Mouse (Mus musculus) thymus, adult 2 months (tissue): ENCODE results near the gene Tacc2. TPM values are rescaled to one million over a fixed set of nuclear protein-coding genes. Genes with fewer than 3 reads are reported as not detected.

Experiments used
- DNase-seq: peaks from one replicate; pipeline ENCODE4 v3.0.0; 2021
- H3K27ac ChIP-seq: fragments of 200-500 bp; 2 replicates; pipeline ENCODE4 v1.5.1; 2012; ENCODE audit warnings: low read length, control low read depth; ENCODE audit not compliant: control insufficient read depth, insufficient read depth
- H3K27me3 ChIP-seq: fragments of 200-500 bp; 2 replicates; pipeline ENCODE4 v1.6.1; 2012; ENCODE audit warnings: mild to moderate bottlenecking, low read length, moderate library complexity, mixed read lengths; ENCODE audit not compliant: control insufficient read depth, insufficient read depth
- H3K36me3 ChIP-seq: fragments of 200-500 bp; 2 replicates; pipeline ENCODE4 v1.6.1; 2012; ENCODE audit warnings: mild to moderate bottlenecking, low read length, moderate library complexity; ENCODE audit not compliant: control insufficient read depth, insufficient read depth
- H3K4me1 ChIP-seq: fragments of 200-500 bp; replicated peaks from 2 replicates; pipeline ENCODE4 v1.6.1; 2012; ENCODE audit warnings: low read length; ENCODE audit not compliant: control insufficient read depth, insufficient read depth
- H3K4me3 ChIP-seq: fragments of 200-500 bp; 2 replicates; pipeline ENCODE4 v1.5.1; 2012; ENCODE audit warnings: mild to moderate bottlenecking, low read length, control low read depth, moderate library complexity; ENCODE audit not compliant: control insufficient read depth, insufficient read depth
- CTCF ChIP-seq: fragments of 200-500 bp; IDR thresholded peaks from 2 replicates; pipeline ENCODE4 v1.5.1; 2012; ENCODE audit warnings: mild to moderate bottlenecking, control low read depth, low read length, moderate library complexity, borderline replicate concordance; ENCODE audit not compliant: control insufficient read depth, poor library complexity, insufficient read depth; ENCODE audit errors: extremely low read depth
- POLR2A ChIP-seq: fragments of 200-500 bp; IDR thresholded peaks from 2 replicates; pipeline ENCODE4 v1.6.1; 2012; ENCODE audit warnings: mild to moderate bottlenecking, low read length, control low read depth, moderate library complexity; ENCODE audit not compliant: control insufficient read depth, poor library complexity, insufficient read depth; ENCODE audit errors: extremely low read depth
- WGBS: fragments of 180-500 bp; shearing (Covaris S2); methylation state at CpG from one replicate; pipeline ENCODE4 v1.1.7; 2018; 5-methylcytosine and 5-hydroxymethylcytosine counted together
- polyA plus RNA-seq: library from polyadenylated mRNA; depleted of rRNA; stranded (reverse); fragments of >200 nt; gene quantifications from 2 replicates; pipeline ENCODE4 v1.2.3, GENCODE M21; 2012

Tacc2 gene
- polyA plus RNA-seq, 1 experiment: 41.1 TPM

GRCm38 (mm10) chr7:130799418-130799817, 222.2 kb downstream of the Tacc2 start:
- WGBS: 90% methylated on average over 10 of the region's 10 CpGs

GRCm38 (mm10) chr7:130800681-130801080, 223.4 kb downstream of the Tacc2 start:
- H3K27me3 ChIP-seq: no peaks in the 10 kb centered on the region
- peaks cover 4% of the 10 kb centered on the region for H3K4me1 ChIP-seq
- H3K27ac ChIP-seq: no peak overlapping the region
- 47% methylated on average over 4 of the region's 4 CpGs for WGBS
- TF ChIP-seq POLR2A: no peak
- TF ChIP-seq CTCF: no peak
- no peak for DNase-seq
- no peaks in the 10 kb centered on the region for H3K36me3 ChIP-seq
- H3K4me3 ChIP-seq: no peak overlapping the region

More at GRCm38 (mm10) chr7:130799418-130799817, 222.2 kb downstream of the Tacc2 start:
- no peaks in the 10 kb centered on the region for H3K27me3 ChIP-seq
- no peak overlapping the region for H3K4me3 ChIP-seq
- H3K36me3 ChIP-seq: no peaks in the 10 kb centered on the region
- peaks cover 4% of the 10 kb centered on the region for H3K4me1 ChIP-seq
- no peak overlapping the region for H3K27ac ChIP-seq
- no peak for DNase-seq
- no peak for TF ChIP-seq CTCF
- TF ChIP-seq POLR2A: no peak

- Histone ChIP-seq H3K4me1 (peaks cover 4% of the 10 kb centered on the region), H3K27me3 (no peaks in the 10 kb centered on the region), H3K4me3 (no peak overlapping the region), H3K36me3 (no peaks in the 10 kb centered on the region), H3K27ac (no peak overlapping the region)
- no peak for DNase-seq
- WGBS: 52% methylated on average over 4 of the region's 4 CpGs
- no peak for TF ChIP-seq POLR2A
- no peak for TF ChIP-seq CTCF
These were observed 224.6 kb downstream of the Tacc2 start for GRCm38 (mm10) chr7:130801811-130802210.

- TF ChIP-seq POLR2A (no peak), CTCF (no peak)
- DNase-seq: no peak
- H3K36me3 ChIP-seq: no peaks in the 10 kb centered on the region
- H3K4me3 ChIP-seq: no peak overlapping the region
- no peak overlapping the region for H3K27ac ChIP-seq
- peaks cover 4% of the 10 kb centered on the region for H3K4me1 ChIP-seq
- WGBS: 96% methylated on average over 8 of the region's 8 CpGs
- no peaks in the 10 kb centered on the region for H3K27me3 ChIP-seq
These were observed 226.1 kb downstream of the Tacc2 start for GRCm38 (mm10) chr7:130803251-130803825.

GRCm38 (mm10) chr7:130804991-130805390, 227.8 kb downstream of the Tacc2 start:
- no peaks in the 10 kb centered on the region for H3K27me3 ChIP-seq
- TF ChIP-seq CTCF (no peak), POLR2A (no peak)
- H3K4me1 ChIP-seq: peaks cover 4% of the 10 kb centered on the region
- H3K4me3 ChIP-seq: no peak overlapping the region
- no peaks in the 10 kb centered on the region for H3K36me3 ChIP-seq
- H3K27ac ChIP-seq: no peak overlapping the region
- WGBS: 92% methylated on average over 5 of the region's 5 CpGs
- no peak for DNase-seq

- 87% methylated on average over 8 of the region's 8 CpGs for WGBS
- H3K4me3 ChIP-seq: no peak overlapping the region
- TF ChIP-seq POLR2A (no peak), CTCF (no peak)
- H3K27ac ChIP-seq: no peak overlapping the region
- H3K27me3 ChIP-seq: no peaks in the 10 kb centered on the region
- H3K36me3 ChIP-seq: no peaks in the 10 kb centered on the region
- 0 out of 2 replicates have a peak, but pooled peaks cover 2% of the 10 kb centered on the region for H3K4me1 ChIP-seq
- DNase-seq: no peak
These were observed 230.5 kb downstream of the Tacc2 start for GRCm38 (mm10) chr7:130807749-130808148.

GRCm38 (mm10) chr7:130808694-130809093, 231.5 kb downstream of the Tacc2 start:
- H3K4me1 ChIP-seq: 0 out of 2 replicates have a peak, but pooled peaks cover 2% of the 10 kb centered on the region
- H3K4me3 ChIP-seq: no peak overlapping the region
- TF ChIP-seq POLR2A (no peak), CTCF (no peak)
- 79% methylated on average over 6 of the region's 6 CpGs for WGBS
- no peak for DNase-seq
- H3K36me3 ChIP-seq: no peaks in the 10 kb centered on the region
- H3K27ac ChIP-seq: no peak overlapping the region
- H3K27me3 ChIP-seq: no peaks in the 10 kb centered on the region
